Mouse (Mus musculus) brain, embryonic 14.5 days (tissue): ENCODE results near the gene Aldh9a1. TPM values are rescaled to one million over a fixed set of nuclear protein-coding genes. Genes with fewer than 3 reads are reported as not detected.

Source experiments
- DNase-seq: peaks from one replicate; pipeline ENCODE4 v3.0.0-alpha.2; 2011; ENCODE audit warnings: low read depth
- CTCF ChIP-seq: fragments of 200-500 bp; IDR thresholded peaks from 2 replicates; pipeline ENCODE4 v1.5.1; 2012; ENCODE audit warnings: inconsistent platforms, mild to moderate bottlenecking, moderate library complexity, borderline replicate concordance; ENCODE audit not compliant: insufficient read depth, insufficient read length; ENCODE audit errors: extremely low read depth
- POLR2A ChIP-seq: fragments of 200-500 bp; IDR thresholded peaks from 2 replicates; pipeline ENCODE4 v1.6.1; 2012; ENCODE audit warnings: mild to moderate bottlenecking, inconsistent platforms, borderline replicate concordance; ENCODE audit not compliant: poor library complexity, insufficient read depth, insufficient read length, severe bottlenecking; ENCODE audit errors: extremely low read depth
- polyA plus RNA-seq: library from polyadenylated mRNA; depleted of rRNA; stranded (reverse); fragments of >200 nt; gene quantifications from 2 replicates; pipeline ENCODE4 v1.2.3, GENCODE M21; 2012

Gene Aldh9a1
- polyA plus RNA-seq, 1 experiment: 28.5 TPM

DNA sequence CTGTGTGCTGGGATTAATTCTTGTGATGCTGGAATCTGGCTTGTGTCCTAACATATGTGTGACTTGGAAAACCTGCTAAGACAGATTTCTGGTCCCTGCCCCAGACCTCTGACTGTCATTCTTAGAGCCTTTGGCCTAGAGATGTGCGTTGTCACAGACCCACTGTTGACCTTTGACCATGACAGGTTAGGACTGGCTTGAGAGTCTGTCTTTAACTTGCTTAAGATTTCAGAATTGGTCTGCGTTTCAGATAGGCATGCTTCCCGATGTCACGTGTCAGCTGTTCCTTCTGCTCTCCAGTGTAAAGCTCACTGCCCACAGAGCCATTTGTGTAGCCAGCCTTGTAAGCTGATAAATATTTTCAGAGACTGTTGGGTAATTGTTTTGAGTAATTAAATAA is 13.0 kb downstream of the Aldh9a1 start:
- TF ChIP-seq CTCF: no peak
- TF ChIP-seq POLR2A: no peak
- no peak for DNase-seq

DNA sequence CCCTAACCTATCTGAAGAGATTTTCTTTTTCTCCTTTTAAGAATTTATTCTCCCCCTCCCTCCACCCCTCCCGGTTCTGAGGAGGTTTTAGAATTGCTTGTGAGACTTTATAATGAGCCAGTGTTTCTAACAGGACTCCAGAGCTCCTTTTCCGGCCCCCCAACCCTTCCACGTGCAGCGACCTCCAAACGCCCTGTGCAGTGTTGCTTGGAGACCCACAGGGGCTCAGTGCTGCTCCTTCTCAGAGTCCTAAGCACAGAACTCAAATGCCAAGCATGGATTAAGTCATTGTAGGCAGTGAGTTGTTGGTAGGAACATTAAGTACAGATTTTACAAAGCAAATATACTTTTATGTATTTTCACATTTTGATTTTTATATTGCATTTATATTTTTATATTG is 13.5 kb downstream of the Aldh9a1 start:
- DNase-seq: peak; percentile 52
- TF ChIP-seq CTCF (no peak), POLR2A (no peak)

DNA sequence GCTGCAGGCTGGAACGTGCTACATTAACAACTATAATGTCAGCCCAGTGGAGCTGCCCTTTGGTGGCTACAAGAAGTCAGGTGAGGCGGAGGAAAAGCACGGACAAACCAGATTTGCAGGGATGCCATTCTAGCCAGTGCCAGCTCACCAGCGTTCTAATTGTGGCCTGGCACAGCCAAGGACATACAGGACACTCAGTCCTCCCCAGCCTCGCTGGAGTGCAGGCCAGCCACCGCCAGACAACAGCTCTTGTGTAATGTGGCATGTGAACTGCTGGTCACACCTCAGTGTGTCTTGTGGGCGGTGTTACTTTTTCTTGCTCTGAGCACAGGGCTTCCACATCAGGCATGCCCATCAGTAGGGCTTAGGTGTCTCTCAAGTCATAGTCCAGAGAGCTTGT is 16.0 kb downstream of the Aldh9a1 start:
- DNase-seq: no peak
- TF ChIP-seq CTCF (no peak), POLR2A (no peak)

DNA sequence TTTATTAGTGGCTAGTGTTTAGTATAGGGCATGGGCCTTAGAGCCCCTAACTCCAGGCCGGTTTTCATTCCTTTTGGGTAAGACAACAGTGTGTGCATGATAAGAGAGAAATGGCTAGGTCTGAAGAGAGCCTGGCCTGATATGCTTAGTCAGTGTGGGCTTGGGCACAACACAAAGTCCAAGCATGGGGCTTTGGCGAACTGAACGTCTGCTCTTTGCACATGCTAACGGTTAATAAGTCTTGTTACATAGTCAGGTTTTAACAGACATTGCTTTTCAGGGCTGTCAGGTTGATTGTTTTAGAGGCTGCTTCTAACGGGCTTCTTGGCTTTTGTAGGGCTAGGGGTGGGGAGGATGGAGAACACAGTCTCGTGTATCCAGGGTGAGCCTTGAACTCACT is 16.8 kb downstream of the Aldh9a1 start:
- DNase-seq: no peak
- TF ChIP-seq POLR2A: no peak
- no peak for TF ChIP-seq CTCF

DNA sequence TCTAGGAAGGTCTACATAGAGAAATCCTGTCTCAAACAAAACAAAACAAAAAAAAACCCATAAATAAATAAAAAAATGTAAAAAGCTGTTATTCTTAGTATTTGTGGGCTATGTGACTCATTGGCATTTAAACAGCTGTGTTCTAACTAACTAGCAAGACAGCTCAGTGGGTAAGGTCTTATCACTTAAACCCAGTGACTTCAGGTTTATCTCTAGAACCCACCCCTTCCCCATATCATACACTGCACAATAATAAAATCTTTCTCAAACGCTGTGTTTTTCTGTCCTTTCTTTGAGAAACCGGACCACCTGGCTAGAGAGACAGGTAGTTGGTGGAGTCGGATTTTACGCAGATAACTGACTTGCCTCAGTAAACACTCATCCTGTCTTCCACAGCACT is 18.2 kb downstream of the Aldh9a1 start:
- TF ChIP-seq CTCF: no peak
- no peak for TF ChIP-seq POLR2A

DNA sequence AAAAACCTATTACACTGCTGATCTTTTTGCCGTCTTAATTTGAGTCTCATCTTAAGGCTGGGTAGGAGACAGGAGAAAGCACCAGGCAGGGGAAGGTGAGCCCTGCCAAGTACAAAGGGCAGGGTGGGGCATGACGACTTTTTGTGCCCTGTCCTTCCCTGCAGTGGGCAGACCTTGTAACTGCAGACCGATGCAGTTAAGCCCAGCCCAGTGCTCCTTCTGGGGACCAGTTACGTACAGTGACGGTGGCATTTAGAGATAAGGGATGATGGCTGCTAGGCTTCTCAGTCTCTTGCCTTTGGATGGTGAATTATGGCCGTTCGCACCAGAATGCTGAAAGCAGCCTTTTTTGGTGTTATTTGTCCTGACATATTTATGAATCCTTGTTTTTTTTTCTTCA is 18.7 kb downstream of the Aldh9a1 start:
- no peak for DNase-seq
- TF ChIP-seq CTCF (no peak), POLR2A (no peak)

More for the DNA sequence above, 18.2 kb downstream of the Aldh9a1 start:
- no peak for DNase-seq

DNA sequence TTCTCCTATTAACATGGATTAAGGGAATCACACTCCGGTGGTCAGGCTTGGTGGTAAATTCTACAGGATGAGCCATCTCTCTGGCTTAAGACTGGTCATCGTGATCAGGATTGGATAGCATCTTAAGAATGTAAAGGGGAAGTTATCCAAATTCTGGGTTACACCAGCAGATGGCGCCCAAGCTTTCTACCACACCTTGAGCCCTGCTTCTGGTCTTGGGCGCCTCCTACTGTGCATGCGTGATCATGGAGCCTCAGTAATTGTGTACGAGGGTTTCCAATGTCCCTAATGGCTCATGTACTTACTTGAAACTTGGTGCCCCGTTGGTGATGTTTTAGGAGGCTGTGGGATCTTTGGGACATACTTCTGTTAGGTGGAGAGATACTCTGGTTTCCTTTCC is 20.1 kb downstream of the Aldh9a1 start:
- DNase-seq: peak; percentile 86
- TF ChIP-seq POLR2A (no peak), CTCF (peak; percentile 93)

DNA sequence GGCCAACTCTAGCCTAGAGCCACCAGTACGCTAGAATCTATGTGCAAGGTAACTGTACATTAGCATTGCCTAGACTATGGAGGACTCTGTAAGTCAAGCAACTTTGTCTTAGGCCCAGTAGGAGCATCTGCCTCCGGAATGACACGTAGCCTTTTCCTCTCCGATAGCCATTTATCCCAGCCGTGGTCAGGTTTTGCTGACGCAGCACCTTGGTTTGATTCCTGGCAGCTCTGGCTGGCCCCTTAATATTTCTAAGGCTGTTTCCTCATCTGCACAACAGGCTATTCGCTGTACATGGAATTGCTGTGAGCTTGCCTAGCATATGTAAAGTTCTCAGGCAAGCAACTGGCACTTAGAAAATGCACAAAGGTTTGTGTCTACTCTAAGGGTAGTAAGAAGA is 22.9 kb downstream of the Aldh9a1 start:
- TF ChIP-seq POLR2A (no peak), CTCF (no peak)

DNA sequence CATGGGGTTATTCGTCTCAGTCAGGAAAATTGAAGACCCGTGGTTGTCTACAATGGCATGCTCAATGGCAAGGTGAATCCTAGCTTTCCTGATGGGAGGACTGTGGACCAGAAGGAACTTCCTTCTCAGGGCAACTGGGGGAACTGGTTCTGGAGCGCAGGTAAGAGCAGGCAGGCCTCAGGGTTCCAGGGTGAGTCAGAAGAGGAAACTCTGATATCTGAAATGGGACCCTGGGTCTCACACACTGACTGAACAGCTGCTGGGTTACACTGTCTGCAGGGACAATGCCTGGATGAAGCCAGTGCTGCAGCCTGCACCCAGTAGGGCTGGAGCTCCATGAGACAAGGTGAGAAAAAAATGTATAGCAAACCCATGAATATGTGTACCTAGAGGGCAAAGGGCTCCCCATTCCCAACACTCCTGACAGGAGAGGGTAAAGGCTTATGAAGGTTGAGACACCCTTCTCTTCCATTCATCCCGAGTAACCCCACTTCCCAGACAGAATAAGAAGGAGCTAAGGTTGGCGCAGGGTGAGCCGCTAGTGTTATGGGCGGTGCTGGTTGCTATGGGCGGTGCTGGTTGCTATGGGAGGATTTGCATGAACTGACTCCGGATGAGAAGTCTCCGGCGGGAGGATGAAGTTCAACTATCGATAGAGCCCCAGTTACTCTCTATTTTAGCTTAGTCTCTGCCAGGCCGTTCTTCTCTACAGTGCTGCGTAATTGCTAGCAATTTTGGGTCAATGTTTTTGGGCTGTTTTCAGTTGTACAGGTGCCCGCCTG is 24.4 kb downstream of the Aldh9a1 start:
- TF ChIP-seq POLR2A (no peak), CTCF (no peak)
- peak; percentile 59 for DNase-seq

More for the DNA sequence above, 22.9 kb downstream of the Aldh9a1 start:
- DNase-seq: no peak

DNA sequence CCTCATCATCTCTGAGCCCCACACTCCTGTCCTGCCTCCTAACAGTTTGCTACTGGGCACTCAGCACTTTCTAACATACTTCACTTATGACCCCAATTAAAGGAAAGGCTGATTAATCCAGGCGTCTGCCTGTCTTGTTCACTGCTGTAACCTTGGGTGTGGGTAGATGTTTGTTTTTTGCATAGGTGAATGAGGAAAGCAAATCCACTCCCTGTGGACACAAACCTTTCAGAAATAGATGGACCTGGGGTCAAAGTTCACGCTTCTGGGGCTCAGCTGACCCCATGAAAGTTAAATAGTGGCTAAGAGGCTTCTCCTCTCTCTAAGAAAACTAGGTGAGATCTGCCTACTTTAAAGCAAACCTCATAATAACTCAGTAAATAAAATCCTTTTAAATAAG is 25.2 kb downstream of the Aldh9a1 start:
- no peak for DNase-seq
- TF ChIP-seq POLR2A (no peak), CTCF (no peak)

DNA sequence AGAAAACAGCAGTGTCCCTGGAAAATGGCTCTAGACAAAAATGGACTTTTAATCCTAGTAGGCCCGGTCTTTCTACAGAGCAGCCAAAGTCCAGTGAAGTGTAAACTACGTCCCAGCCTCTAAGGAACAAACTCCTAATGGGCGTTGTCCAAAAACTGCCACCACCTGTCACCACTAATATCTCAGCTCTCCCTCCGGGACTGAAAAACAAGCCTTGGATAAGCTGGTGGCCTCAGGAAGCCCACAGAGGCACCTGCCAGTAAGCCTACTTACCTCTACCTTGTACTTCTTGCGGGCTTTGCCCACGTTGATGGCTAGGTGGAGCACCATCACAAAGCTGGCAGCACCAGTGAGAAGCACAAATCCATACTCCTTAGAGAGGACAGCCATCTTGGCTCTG is 28.2 kb downstream of the Aldh9a1 start:
- TF ChIP-seq CTCF (no peak), POLR2A (no peak)
- no peak for DNase-seq

DNA sequence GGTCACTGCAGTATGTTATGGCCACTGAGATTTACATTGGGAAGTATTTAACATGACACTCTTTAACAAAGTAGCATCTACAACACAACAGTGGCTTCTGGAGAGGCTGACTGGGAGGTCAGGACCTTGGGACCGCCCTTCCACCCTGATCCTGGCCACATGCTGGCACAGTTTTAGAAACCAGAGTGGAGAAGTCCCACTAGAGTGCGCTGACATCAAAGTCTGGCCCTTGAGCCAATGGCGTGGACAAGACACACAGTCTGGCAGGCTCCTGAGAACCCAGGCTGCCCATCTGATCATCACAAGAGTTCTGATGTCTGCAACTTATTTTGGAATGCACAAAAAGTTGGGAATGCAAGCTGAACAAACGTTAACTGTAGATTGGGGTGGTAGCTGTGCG is 30.0 kb downstream of the Aldh9a1 start:
- TF ChIP-seq POLR2A (no peak), CTCF (no peak)
- no peak for DNase-seq
